Mouse (Mus musculus): ENCODE measurements around the gene Rchy1.

Rchy1 gene

GRCm38 (mm10) chr5:91962639-91963440, at the start of gene Rchy1:
Gene Rchy1 (minus strand): TSS chr5:91963068.
- peak; percentile 88 to 90 for DNase-seq (ENCODE audit: low spot score in 2 of 2)

- no peak for DNase-seq (ENCODE audit: low spot score in 2 of 2)
These were observed 48.9 kb upstream of the Rchy1 start for GRCm38 (mm10) chr5:92011756-92012155.

GRCm38 (mm10) chr5:92009827-92010226, 47.0 kb upstream of the Rchy1 start:
- no peak for DNase-seq (ENCODE audit: low spot score in 2 of 2)

DNA sequence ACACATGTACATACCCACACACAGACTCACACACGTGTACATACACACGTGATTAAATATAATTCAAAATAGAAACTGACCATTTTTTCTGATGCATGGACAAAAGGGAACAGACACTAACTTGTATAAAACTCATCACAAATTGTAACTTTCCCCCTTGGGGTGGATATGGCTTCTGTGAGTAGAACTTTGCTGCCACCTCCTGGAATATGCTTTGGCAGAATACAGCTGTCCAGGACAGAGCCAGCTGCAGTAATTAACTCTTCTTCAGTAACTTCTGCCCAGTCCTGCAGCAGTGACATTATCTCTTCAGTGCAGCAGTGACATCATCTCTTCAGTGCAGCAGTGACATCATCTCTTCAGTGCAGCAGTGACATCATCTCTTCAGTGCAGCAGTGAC, 40.1 kb upstream of the Rchy1 start:
- peak in 1 of 2 experiments; percentile 27 for DNase-seq (ENCODE audit: low spot score in 2 of 2)

DNA sequence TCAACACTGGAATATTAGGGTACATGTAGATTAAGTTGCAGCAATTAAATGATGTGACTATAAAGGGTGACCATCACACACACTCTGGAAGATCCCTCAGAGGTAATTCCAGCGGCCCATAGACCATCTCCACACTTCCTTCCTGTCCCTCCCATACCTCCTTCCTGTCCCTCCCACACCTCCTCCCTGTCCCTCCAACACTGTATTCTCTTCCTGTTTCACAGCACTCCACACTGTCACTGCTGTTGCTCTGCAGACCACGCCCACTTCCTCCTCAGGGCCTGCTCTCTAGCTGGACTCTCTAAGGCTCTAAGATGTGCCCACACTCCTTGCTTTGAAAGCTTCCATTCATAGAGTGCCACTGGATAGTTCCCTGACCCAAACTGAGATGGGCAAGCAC, 37.9 kb upstream of the Rchy1 start:
- DNase-seq (ENCODE audit: low spot score in 2 of 2): no peak

- DNase-seq (ENCODE audit: low spot score in 2 of 2): peak; percentile 61 to 67
These were observed 31.7 kb upstream of the Rchy1 start for GRCm38 (mm10) chr5:91994546-91994945.

- DNase-seq (ENCODE audit: low spot score in 2 of 2): no peak
These were observed 30.2 kb upstream of the Rchy1 start for GRCm38 (mm10) chr5:91993061-91993460.

GRCm38 (mm10) chr5:91991191-91991937, 28.5 kb upstream of the Rchy1 start:
- DNase-seq (ENCODE audit: low spot score in 2 of 2): no peak

DNA sequence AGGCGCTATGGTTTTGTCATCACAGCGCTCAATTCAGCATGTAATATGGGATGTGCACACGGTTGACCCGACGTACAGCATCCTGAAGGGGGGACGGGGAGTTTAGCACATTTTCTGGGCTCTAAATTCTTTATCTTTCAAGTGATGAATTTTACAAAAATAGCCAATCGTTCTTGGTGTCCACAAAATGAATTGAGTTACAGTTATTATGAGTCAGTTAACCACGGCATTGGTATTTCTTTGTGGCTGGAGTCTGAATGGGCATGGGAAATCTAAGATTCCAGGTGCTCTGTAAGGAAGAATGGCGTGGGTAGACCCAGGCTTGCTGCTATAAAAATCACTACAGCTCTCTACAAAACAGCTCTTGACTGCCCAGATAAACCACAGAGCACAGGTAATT, 26.4 kb upstream of the Rchy1 start:
- DNase-seq (ENCODE audit: low spot score in 2 of 2): no peak

GRCm38 (mm10) chr5:91987799-91988198, 24.9 kb upstream of the Rchy1 start:
- DNase-seq (ENCODE audit: low spot score in 2 of 2): no peak

DNA sequence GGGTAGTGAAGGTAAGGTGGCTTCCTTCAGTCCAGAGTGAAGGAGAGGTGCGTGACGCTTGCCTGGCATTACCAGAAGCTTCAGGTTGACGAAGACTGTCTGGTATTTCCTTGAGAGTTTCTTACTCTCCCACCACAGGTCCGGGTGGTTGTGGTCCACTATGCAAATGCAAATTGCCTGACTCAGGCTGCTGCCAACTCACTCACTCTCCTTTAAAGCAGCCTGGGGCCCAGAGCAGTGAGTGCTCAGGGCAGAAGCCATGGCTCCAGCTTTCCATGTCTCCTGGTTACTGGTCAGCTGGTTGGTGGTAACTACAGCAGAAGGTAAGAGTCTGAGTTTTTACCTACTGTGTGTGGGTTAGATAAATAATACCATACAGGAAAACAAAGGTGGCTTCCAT, 24.4 kb upstream of the Rchy1 start, which contains the start of gene Odaph:
Gene Odaph, plus strand, starts transcription at position 240 of the 400 bp plus-strand sequence.
- DNase-seq (ENCODE audit: low spot score in 2 of 2): no peak

- no peak for DNase-seq (ENCODE audit: low spot score in 2 of 2)
These were observed 22.9 kb upstream of the Rchy1 start for GRCm38 (mm10) chr5:91985721-91986120.

- DNase-seq (ENCODE audit: low spot score in 2 of 2): no peak
These were observed 20.6 kb upstream of the Rchy1 start for GRCm38 (mm10) chr5:91983490-91983889.

GRCm38 (mm10) chr5:91981176-91981840, 18.4 kb upstream of the Rchy1 start:
- DNase-seq (ENCODE audit: low spot score in 2 of 2): no peak

DNA sequence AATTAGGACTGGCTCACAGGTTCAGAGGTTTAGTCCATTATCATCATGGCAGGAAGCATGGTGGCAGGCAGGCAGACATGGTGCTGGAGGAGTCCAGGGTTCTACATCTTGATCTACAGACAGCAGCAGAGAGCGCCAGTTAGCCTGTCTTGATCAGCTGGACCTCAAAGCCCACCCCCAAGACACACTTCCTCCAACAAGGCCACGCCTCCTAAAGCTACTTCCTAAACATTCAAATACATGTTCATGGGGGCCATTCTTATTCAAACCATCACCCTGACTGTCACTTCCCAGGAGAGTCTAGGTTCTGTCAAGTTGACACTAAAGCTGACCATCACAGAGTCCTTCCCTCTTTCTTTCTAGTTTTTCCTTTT, 14.5 kb upstream of the Rchy1 start:
- no peak for DNase-seq (ENCODE audit: low spot score in 2 of 2)

GRCm38 (mm10) chr5:91976566-91977396, 13.9 kb upstream of the Rchy1 start:
- DNase-seq (ENCODE audit: low spot score in 2 of 2): no peak

- no peak for DNase-seq (ENCODE audit: low spot score in 2 of 2)
These were observed 12.9 kb upstream of the Rchy1 start for GRCm38 (mm10) chr5:91975758-91976157.

- no peak for DNase-seq (ENCODE audit: low spot score in 2 of 2)
These were observed 11.1 kb upstream of the Rchy1 start for GRCm38 (mm10) chr5:91974002-91974401.

DNA sequence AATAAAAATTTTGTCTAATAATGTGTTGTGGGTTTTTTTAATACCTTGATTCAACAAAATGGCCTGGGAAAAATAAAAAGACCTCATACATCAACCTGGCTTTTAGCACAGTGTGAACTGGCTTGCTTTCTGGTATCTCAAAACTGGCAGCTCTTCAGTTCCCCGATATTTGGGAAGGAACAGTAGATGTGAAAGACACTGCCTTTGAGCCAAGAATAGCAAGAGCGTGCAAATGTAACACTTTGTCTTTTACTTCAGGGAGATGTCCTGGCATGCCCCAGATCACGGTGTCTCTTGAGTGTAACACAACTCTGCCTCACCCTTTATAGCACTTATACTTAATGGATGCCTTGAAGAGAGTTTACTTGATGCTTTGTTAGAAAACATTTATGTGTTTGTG, 9.2 kb upstream of the Rchy1 start:
- no peak for DNase-seq (ENCODE audit: low spot score in 2 of 2)

DNA sequence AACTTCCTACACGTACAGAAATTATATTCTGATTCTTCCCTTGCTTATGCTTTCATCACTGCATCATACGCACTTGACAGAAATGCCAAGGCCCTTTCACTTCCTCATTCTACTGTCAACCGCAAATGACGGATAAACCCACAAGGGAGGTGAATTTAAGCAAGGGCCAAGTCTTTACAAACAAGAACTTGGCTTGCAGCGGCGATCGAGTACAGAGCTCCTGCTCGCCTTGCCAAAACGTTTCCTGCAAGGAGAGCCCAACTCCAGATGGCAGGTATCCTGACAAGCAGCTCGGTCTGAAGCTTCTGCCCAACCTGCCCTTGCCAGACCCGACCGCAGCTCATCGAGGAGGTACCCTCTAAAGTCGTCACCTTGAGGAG, 619 bp downstream of the Rchy1 start:
- no peak for DNase-seq (ENCODE audit: low spot score in 2 of 2)

DNA sequence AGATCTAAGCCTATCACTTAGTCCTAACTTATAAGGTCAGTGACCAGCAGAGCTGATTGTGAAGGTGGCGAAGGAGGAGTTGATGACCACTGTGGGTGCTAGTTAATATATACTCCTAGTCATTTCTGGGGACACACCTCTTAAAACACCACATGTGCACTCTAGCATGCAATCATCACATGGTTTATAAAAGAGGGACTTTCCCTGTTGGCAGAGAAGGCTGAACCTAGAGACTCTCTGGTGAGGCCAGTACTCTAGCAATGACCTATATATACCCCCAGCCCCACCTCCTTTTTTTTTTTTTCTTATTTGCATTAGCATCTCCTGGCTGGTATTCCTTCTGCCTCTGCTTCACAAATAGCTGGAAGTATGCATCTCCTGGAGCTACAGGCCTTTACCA, 1.5 kb downstream of the Rchy1 start:
- no peak for DNase-seq (ENCODE audit: low spot score in 2 of 2)
